Mouse (Mus musculus) urinary bladder, adult 2 months (tissue): Measurements from ENCODE around the gene Inip. TPM values are rescaled to one million over a fixed set of nuclear protein-coding genes. Genes with fewer than 3 reads are reported as not detected.
A peak's percentile ranks its signal among the peaks of the same experiment; 100 is the strongest.

Source experiments
- DNase-seq: peaks from one replicate; pipeline ENCODE4 v3.0.0; 2022; ENCODE audit warnings: low spot score
- polyA plus RNA-seq: library from polyadenylated mRNA; depleted of rRNA; stranded (reverse); fragments of >200 nt; gene quantifications from 2 replicates; pipeline ENCODE4 v1.2.3, GENCODE M21; 2012; rRNA removed

The Inip gene
- 18.3 and 21.9 TPM in 2 replicates for polyA plus RNA-seq

- DNase-seq, result no peak
These were observed at the start of gene Inip for GRCm38 (mm10) chr4:59801489-59801888. Inip (minus strand) TSS chr4:59801589.

DNA sequence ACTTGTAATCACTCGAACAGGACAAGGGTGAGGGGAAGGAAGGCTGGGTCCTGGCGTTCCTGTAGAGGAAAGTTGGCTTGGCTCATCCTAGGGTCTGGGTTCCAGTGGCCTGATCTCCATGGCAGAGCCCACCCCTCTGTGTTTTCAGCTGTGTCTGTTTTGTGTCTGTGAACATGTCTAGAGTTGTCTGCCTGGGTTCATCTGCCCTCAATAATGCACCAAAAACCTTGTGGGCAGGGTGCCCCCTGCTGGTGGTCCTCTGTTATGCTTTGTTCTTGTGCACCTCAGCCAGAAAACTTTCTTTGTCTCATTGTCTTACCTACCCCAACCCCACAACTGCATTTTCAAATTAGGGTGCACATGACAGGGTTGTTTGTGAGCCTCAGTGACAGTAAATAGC lies 48.8 kb upstream of the Inip start:
- DNase-seq, result peak; percentile 71

DNA sequence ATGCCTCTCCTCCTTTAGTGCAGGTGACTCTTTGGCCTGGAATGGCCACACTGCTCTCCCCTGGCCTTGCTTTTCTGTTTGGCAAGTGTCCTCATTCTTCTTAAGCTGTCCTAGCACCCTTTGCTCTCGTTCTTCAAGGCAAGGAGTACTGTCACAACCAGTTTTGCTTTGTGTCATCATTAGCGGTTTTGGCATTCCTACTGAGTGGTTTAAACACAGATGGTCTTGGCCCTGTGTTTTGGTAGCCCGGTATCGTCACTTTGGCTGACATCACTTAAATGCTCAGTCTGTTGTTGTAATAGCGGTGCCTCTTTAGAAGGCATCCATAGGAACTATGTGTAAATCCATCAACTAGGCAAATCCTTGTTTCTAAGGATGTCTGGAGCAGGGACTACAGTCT lies 46.1 kb upstream of the Inip start:
- DNase-seq, result no peak

DNA sequence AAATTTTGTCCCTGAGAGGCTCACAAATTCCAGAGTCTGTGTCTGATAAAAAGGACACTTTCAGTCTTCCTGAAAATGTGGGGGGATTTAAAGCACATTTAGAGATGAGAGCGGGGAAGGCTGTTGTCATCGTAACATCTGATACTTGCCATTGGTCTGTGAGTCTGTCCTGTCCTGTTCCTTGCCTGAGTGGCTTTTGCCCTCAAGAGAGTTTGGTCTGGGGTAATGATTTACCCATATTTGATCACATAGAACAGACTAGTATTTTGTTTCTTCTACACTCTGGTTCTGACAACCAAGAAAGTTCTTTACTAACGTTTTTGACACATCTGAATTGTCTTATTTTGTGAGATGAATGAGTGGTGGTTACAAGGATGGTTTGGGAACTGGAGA lies 43.9 kb upstream of the Inip start:
- DNase-seq, result no peak

DNA sequence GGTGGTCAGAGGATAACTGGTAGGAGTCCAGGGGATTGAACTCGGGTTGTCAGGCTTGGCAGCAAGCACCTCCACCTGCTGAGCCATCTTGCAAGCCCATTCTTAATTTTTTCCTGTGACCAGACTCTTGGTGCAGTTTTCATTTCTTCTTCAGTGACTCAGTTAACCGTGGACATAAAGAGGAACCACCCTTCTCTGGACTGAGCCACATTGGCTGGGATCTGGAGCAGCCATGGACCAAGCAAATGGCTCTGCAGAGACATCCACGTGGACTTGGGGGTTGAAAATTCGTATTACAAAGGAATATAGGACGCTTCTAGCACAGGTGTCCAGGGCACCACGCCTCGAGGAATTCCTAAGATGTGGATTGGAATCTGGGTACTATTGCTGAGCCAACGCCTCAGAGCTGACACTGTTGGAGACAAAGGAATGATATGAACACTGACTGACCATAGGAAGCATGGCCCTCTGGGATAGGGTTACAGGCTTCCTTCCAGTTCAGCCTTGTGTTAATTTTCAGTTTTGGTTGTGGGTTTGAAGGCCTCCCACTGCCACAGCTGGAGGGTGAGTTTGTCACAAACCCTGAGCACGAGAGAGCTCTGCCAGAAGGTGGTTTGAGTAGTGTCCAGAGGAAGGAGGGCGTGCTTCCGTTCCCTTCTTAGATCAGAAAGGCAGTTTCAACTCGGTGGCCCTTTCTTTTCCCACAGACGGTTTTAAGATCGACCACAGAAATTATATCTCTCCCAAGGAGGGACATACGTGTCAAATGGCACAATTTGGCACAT lies 43.3 kb upstream of the Inip start:
- DNase-seq, result no peak

DNA sequence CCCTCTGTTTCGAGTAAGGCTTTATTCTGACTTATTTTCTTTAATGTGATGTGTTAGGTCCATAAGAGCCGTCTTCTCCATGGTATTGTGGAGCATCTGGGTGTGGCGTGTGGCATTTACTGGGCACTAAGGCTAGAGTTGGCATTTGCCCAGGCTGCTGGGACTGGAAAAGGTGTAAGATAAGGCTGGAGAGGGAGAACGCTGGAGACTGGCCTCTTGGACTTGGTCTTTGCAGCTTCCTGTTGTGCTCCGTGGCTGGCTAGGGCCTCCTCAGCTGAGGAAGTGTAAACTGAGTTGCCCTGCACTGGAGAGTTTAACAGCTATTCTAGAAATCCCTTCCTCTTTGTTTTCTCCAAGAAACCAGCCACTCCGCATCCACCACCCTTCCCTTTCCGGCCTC lies 36.3 kb upstream of the Inip start:
- DNase-seq, result no peak

DNA sequence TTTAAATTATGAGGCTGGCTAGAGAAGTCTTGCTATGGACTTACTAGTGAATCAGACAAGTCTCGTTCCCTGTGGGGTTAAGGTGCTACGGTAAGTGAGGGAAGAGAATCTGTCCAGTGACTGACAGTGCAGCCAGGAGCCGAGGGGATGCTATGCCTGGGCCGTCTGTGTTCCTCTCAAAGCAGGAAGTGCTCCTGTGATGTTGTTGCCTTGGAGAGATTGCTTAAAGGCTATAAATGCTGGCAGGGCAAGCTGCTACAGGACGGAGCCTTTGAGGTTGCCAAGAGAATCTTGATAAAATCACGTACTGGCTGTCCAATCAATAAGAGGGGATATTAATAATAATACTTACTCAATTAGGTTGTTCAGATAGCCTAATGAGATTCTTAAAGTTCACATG lies 31.4 kb upstream of the Inip start:
- DNase-seq, result no peak

GRCm38 (mm10) chr4:59831038-59831437 lies 29.6 kb upstream of the Inip start:
- no peak for DNase-seq

DNA sequence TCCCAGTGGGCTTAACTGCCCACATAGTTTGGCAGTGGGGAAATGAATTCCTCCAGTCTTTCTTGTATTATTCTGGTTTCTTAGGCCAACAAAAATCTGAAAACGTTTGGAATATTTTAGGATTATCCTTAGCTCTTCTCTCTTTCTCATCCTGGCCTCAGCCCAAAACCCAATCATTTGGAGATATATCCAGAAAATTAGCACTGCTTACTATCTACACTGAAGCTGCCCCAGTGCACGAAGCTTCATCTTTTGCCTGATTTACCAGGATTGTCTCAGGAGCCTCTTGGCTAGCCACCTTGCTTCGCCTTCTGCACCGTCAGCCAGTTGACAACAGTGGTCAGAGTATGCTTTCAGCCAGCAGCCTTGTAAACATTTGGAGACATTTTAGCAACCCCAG lies 27.7 kb upstream of the Inip start:
- no peak for DNase-seq

GRCm38 (mm10) chr4:59826381-59826780 lies 25.0 kb upstream of the Inip start:
- no peak for DNase-seq

DNA sequence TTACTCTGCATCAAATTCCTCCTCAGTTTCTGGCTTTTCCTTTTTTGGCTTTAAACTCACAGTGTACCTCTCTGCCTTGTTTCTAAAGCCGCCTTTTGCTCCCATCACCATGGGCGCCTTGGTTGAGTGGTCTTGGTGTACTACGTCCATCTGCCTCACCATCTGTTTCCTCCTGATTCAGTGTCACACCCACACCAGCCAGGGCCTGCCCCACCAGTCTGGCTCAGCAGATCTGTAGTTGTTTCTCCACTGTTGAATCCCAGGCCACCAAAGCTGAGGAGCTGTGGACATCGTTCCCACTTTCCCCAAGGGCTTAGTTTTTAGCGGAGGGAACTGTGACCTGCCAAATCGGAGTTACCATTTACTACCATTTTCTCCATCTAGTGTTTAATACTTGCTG lies 24.2 kb upstream of the Inip start:
- no peak for DNase-seq

GRCm38 (mm10) chr4:59824860-59825259 lies 23.5 kb upstream of the Inip start:
- DNase-seq, result no peak

- no peak for DNase-seq
These were observed 22.1 kb upstream of the Inip start for GRCm38 (mm10) chr4:59823470-59823869.

DNA sequence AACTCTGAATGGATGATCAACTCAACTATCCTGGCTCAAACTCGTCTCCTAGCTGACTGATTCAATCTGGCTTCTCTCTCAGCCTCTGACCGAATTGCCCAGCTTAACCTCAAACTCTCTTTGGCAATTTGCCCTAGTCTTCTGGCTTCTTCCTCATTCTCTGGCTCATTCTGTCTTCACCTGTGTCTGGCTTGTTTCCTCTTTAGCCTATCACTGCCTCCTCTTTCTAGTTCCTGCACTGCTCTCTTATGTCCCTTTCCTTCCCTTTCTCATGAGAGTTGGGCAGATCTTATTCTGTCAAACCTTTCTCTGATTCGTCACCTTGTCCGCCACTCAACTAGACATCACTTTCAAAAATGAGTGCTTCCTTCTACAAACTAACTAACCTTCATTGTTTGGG lies 20.7 kb upstream of the Inip start:
- DNase-seq, result no peak

DNA sequence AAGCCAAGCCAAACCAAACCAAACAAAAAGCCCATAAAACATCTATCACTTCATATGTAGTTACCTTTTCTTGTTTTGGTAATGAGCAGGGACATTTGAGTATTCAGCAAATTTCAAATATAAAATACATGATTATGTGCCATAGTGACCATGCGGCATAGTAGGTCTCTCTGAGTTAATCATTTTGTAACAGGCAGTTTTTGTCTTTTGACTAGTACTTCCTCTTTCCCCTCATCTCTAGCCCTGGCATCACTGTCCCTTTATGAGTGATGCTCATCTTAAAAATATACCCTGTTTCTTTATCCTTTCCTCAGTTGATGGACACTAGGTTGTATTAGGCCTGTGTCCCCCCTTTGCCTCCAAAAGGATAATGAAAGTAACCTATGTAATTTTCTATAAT lies 20.1 kb upstream of the Inip start:
- DNase-seq, result no peak

GRCm38 (mm10) chr4:59819477-59820022 lies 18.2 kb upstream of the Inip start:
- no peak for DNase-seq

DNA sequence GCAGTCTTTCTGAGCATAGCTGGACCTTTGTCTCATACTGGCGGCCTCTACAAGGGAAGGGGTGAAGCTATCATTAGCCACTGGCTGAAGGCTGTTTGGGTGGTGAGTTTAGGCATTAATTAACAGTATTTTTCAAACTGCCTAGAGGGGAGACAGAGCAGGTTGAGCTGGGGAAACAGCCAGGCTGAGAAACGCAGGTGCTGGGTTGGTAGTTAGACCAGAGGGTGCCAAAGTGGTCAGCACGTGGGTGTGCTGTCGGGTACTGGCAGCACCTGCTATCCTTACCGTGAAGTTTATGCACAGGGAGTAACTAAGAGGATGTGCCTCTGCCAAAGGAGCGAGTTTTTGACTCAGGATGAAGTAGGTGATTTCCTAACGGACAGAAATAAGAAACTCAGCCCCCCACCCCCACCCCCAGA lies 17.7 kb upstream of the Inip start:
- no peak for DNase-seq

DNA sequence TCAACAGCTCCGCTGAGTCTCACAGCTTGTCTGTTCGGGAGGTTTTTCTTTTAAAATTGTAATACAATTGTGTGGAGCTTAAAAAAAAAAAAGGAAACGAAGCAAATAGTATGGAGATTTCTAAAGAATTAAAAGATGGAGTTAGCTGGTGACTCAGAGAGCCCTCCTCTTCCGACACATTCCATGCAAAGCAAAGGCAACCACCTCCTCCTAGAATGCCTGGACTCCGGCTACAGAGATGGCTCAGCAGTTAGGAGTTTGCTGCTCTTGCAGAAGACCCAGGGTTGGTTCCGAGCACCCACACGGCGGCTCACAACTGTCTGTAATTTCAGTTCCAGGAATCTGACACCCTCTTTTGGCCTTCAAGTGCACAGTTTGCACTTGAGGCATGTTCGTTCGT lies 17.1 kb upstream of the Inip start:
- DNase-seq, result no peak

- no peak for DNase-seq
These were observed 16.4 kb upstream of the Inip start for GRCm38 (mm10) chr4:59817790-59818189.

- no peak for DNase-seq
These were observed 15.1 kb upstream of the Inip start for GRCm38 (mm10) chr4:59816477-59816876.

DNA sequence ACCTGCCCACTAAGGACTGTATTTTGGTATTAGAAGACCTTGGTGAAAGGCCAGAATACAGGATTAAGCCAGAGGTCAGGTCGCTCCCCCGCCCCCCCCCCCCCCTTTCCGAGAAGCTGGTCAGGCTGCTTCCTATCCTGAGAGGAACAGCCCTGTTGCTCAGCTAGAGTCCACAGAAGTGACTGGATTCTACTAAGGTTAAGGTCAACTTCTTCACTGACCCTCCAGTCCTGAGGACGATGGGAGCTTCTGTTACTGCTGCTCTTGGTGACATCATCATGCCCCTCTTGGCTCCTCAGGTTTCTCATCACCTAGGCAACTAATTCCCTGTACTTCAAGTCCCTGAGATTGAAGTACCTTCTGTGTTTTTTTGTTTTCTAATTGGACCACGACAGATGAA lies 14.6 kb upstream of the Inip start:
- no peak for DNase-seq

GRCm38 (mm10) chr4:59815121-59815810 lies 13.9 kb upstream of the Inip start:
- no peak for DNase-seq

DNA sequence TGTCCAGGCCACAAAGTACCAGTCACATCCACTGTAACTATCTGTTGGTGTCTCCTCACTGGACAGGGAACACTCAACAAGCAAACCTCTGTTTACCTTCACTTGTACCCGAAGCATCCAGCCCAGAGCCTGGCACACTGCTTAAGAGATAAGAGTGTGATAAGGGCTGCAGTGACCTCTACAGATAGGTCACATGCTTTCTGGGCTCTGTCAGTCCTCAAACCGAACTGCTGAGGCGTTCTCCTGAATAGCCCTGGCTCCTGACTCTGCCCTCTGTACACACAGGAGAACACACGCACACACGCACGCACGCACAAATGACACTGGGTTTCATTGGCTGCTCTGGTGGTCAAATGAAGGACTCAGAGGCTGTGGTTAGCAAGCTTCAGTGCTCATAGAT lies 12.7 kb upstream of the Inip start:
- DNase-seq, result no peak
